Mouse (Mus musculus): ENCODE data around the gene Fam219b.

DNA sequence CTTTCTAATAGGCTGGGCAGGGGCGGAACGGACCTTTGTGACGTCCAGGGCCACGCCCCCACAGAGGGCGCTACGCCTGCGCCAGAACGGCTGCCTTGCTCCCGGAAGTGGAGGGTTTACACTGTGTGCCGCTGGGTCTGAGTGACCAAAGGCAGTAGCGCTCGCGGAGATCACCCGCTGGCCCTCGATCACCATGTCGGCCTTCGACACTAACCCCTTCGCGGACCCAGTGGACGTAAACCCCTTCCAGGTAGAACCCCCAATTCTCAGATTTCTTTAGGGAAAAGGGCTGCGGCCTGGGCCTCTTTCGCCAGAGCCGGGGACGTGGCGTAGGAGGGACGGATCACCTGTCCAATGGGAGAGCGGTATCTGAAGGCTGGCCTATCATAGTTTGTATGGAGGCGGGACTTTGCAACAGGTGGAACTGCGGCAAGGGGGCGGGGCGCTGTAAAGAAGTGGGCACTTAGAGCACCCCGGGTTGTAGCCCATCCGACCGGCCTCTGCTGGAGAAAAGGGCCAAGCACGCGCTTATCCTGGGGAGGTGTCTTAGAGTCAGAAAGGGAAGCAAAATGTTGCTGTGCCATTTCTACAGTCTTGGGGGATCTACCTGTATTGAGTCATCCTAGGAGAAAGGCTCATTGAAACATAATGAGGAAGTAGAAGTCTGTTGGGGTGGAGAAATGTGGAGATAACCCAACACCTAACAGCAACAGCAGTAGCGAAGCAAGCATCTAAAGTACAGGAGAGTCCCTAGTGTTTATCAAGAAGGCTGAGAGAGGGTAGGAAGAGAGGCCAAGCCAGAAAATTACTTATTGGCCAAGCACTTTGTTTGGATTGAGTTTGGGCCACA is 23.8 kb downstream of the Fam219b start, which contains the start of gene Scamp2:
- TF ChIP-seq CTCF (IDR thresholded peaks at IDR 0.05; ENCODE audit: low read depth) (peak; percentile 55), EP300 (IDR thresholded peaks at IDR 0.05; ENCODE audit: low read depth) (no peak)

Data from liver, postnatal 0 days (tissue).